Comparison of ENCODE assay signal across 25 mouse cellular contexts in genomic region chr6:50367836-50368235, GRCm38 (mm10).
DNase-seq lines count a peak whose midpoint lies in the region; ATAC-seq and TF ChIP-seq lines count a peak whose summit lies in the region.
"Had no signal": no experiment of that assay in that cellular context is flagged by ENCODE, and none has a peak within 500 bp of the region (broad histone marks: within the 10 kb centered on the region; RNA-seq: fewer than 3 reads in every experiment).

No protein-coding gene starts in this region.

- no peak overlapping the region for H3K9ac ChIP-seq in heart, embryonic 15.5 days
- H3K9ac ChIP-seq: embryonic facial prominence, embryonic 12.5 days; embryonic facial prominence, embryonic 15.5 days; forebrain, postnatal 0 days; hindbrain, embryonic 14.5 days had no signal

- peak; percentile 78 for DNase-seq in adrenal gland, postnatal 10 days
- DNase-seq in adrenal gland, adult 2 months = no peak
- DNase-seq in cerebellum, adult 11-12 months = peak; percentile 25
- DNase-seq in heart, adult 9 months (ENCODE audit: low spot score in 2 of 2) = no peak
- peak; percentile 36 for DNase-seq in kidney, adult 2 months
- no peak for DNase-seq in kidney, postnatal 10 days
- DNase-seq: cerebellum, adult 11 months; cerebellum, adult 8-10 months; forebrain, postnatal 0 days; gastrocnemius, adult 2 months; gastrocnemius, postnatal 14 days; heart, adult 18-20 months; heart, postnatal 36 days; kidney, adult 18-20 months had no signal

- peaks cover 32% of the 10 kb centered on the region for H3K4me1 ChIP-seq in heart, embryonic 15.5 days (replicated peaks)
- H3K4me1 ChIP-seq in kidney, adult 2 months (ENCODE audit: control insufficient read depth, insufficient read depth, low read length) = peaks cover 28% of the 10 kb centered on the region; the same call in 1 of the 2 replicates
- H3K4me1 ChIP-seq: embryonic facial prominence, embryonic 12.5 days; embryonic facial prominence, embryonic 15.5 days had no signal

- ATAC-seq in cerebellum, adult (ENCODE audit: insufficient number of reproducible peaks, low FRiP score, low TSS enrichment) = no peak
- no peak for ATAC-seq in heart, embryonic 15.5 days (replicated peaks; ENCODE audit: insufficient number of reproducible peaks, insufficient read depth, low FRiP score, low read depth)
- ATAC-seq: activated CD4-positive, CD25-positive, alpha-beta regulatory T cell, adult 4 months; forebrain, embryonic 14.5 days; forebrain, postnatal 0 days; hindbrain, postnatal 0 days; inflammation-experienced regulatory T-cells, adult 6 months; intestine, embryonic 16.5 days had no signal

- no peak for TF ChIP-seq POLR2A in kidney, adult 2 months (IDR thresholded peaks at IDR 0.05; ENCODE audit: low read depth, low read length)

- no peaks in the 10 kb centered on the region for H3K9me3 ChIP-seq in heart, embryonic 15.5 days (replicated peaks)
- H3K9me3 ChIP-seq: embryonic facial prominence, embryonic 12.5 days; embryonic facial prominence, embryonic 15.5 days; heart, embryonic 12.5 days had no signal

- WGBS in heart, embryonic 15.5 days = 89% methylated on average over 5 of the region's 5 CpGs
- WGBS in kidney, adult 2 months = 74% methylated on average over 5 of the region's 5 CpGs

- no peaks in the 10 kb centered on the region for H3K27me3 ChIP-seq in heart, embryonic 15.5 days
- no peaks in the 10 kb centered on the region for H3K27me3 ChIP-seq in kidney, adult 2 months (replicated peaks; ENCODE audit: control insufficient read depth, insufficient read depth, low read length)
- H3K27me3 ChIP-seq: embryonic facial prominence, embryonic 12.5 days; embryonic facial prominence, embryonic 15.5 days; heart, embryonic 12.5 days had no signal

- peaks cover 6% of the 10 kb centered on the region; the same call in 1 of the 2 replicates for H3K36me3 ChIP-seq in heart, embryonic 15.5 days
- peaks cover 3% of the 10 kb centered on the region; the same call in 1 of the 2 replicates for H3K36me3 ChIP-seq in kidney, adult 2 months (ENCODE audit: control insufficient read depth, insufficient read depth, low read length)

- no peak for TF ChIP-seq CTCF in kidney, adult 2 months (conservative IDR thresholded peaks at IDR 0.05; ENCODE audit: insufficient read depth, insufficient read length, low read depth, low read length)

- no peak overlapping the region for H3K4me3 ChIP-seq in heart, embryonic 15.5 days
- no peak overlapping the region for H3K4me3 ChIP-seq in kidney, adult 2 months (ENCODE audit: insufficient read depth, low read depth, low read length)
- H3K4me3 ChIP-seq: embryonic facial prominence, embryonic 12.5 days; embryonic facial prominence, embryonic 15.5 days; gastrocnemius, adult 2 months; heart, embryonic 12.5 days had no signal

- 0 out of 2 replicates have a peak overlapping the region, but pooled peaks have one; percentile 80 for H3K27ac ChIP-seq in heart, embryonic 15.5 days
- peak overlapping the region; percentile 48; the same call in 1 of the 2 replicates for H3K27ac ChIP-seq in kidney, adult 2 months (ENCODE audit: insufficient read depth, low read depth, low read length)
- H3K27ac ChIP-seq: embryonic facial prominence, embryonic 12.5 days; embryonic facial prominence, embryonic 15.5 days; hindbrain, embryonic 14.5 days; hindbrain, postnatal 0 days had no signal

- no peak overlapping the region for H3K4me2 ChIP-seq in heart, embryonic 15.5 days
- H3K4me2 ChIP-seq: embryonic facial prominence, embryonic 12.5 days; embryonic facial prominence, embryonic 15.5 days; heart, embryonic 12.5 days; hindbrain, embryonic 14.5 days had no signal

Comparison
In these comparisons a context has a peak if more than half of its experiments do, and no peak if none do; other contexts are left out.
1. DNase-seq: peak in adrenal gland, postnatal 10 days (single experiment), cerebellum, adult 11-12 months (single experiment) and kidney, adult 2 months (single experiment); none in adrenal gland, adult 2 months (single experiment), heart, adult 9 months (0 of 2) and kidney, postnatal 10 days (single experiment).